Comparison of ENCODE assay signal across 8 mouse cellular contexts in genomic region chr17:33968927-33969326, GRCm38 (mm10). TPM values are rescaled to one million over a fixed set of nuclear protein-coding genes. Genes with fewer than 3 reads are reported as not detected.
A peak's percentile ranks its signal among the peaks of the same experiment; 100 is the strongest.
DNase-seq lines count a peak whose midpoint lies in the region; ATAC-seq and TF ChIP-seq lines count a peak whose summit lies in the region.

No protein-coding gene starts in this region.

- H3K9me3 ChIP-seq in hindbrain, postnatal 0 days (ENCODE audit: low read length): no peaks in the 10 kb centered on the region

- H3K79me2 ChIP-seq in liver, adult 2 months (ENCODE audit: control insufficient read depth, insufficient read depth, low read length): no peaks in the 10 kb centered on the region

- no peak overlapping the region for H3K27ac ChIP-seq in liver, adult 2 months (replicated peaks; ENCODE audit: insufficient read depth, low read depth, low read length)
- H3K27ac ChIP-seq in hindbrain, postnatal 0 days: no peak overlapping the region

- peaks cover 5% of the 10 kb centered on the region; the same call in 1 of the 2 replicates for H3K36me3 ChIP-seq in liver, adult 2 months (ENCODE audit: control insufficient read depth, insufficient read depth, low read length)
- H3K36me3 ChIP-seq in hindbrain, postnatal 0 days (ENCODE audit: insufficient read depth, low read length): peaks cover 18% of the 10 kb centered on the region; the same call in 1 of the 2 replicates

- H3K4me3 ChIP-seq in liver, adult 2 months (ENCODE audit: insufficient read depth, low read depth, low read length): no peak overlapping the region
- H3K4me3 ChIP-seq in hindbrain, postnatal 0 days (ENCODE audit: low read length): no peak overlapping the region

- DNase-seq in liver, adult 2 months (ENCODE audit: extremely low read depth, low read depth, low spot score): peak; percentile 65
- DNase-seq in liver: no peak
- DNase-seq in ZHBTc4 (ENCODE audit: low read depth, low spot score): peak; percentile 88
- peak; percentile 83 for DNase-seq in hindbrain, postnatal 0 days (ENCODE audit: low spot score)
- peak; percentile 69 for DNase-seq in mesoderm, embryonic 11.5 days (ENCODE audit: low read depth, low spot score)
- no peak for DNase-seq in adrenal gland, postnatal 10 days
- DNase-seq in layer of hippocampus, adult 11-12 months (ENCODE audit: low spot score): no peak

- H3K4me1 ChIP-seq in liver, adult 2 months (ENCODE audit: control insufficient read depth, insufficient read depth, low read length): peaks cover 3% of the 10 kb centered on the region; the same call in 1 of the 2 replicates
- no peaks in the 10 kb centered on the region for H3K4me1 ChIP-seq in hindbrain, postnatal 0 days (ENCODE audit: insufficient read depth, low read length)

- no peak overlapping the region for H3K4me2 ChIP-seq in hindbrain, postnatal 0 days (ENCODE audit: low read depth, low read length)

- peak; percentile 72 for ATAC-seq in hindbrain, postnatal 0 days
- ATAC-seq in frontal cortex, adult (ENCODE audit: low TSS enrichment): no peak; the same call in 1 of the 2 replicates

- no peaks in the 10 kb centered on the region for H3K27me3 ChIP-seq in liver, adult 2 months (ENCODE audit: control insufficient read depth, insufficient read depth, low read length)
- no peaks in the 10 kb centered on the region for H3K27me3 ChIP-seq in hindbrain, postnatal 0 days (ENCODE audit: insufficient read depth, low read length)

- TF ChIP-seq CTCF in liver, adult 2 months (IDR thresholded peaks at IDR 0.05; ENCODE audit: low read depth, low read length): no peak
- TF ChIP-seq CTCF in hindbrain, postnatal 0 days (IDR thresholded peaks at IDR 0.05; ENCODE audit: low read depth): peak; percentile 46; the same call in 1 of the 2 replicates

- no peak for TF ChIP-seq POLR2A in liver, adult 2 months (IDR thresholded peaks at IDR 0.05; ENCODE audit: extremely low read depth, insufficient read depth, low read length)

- no peak overlapping the region for H3K9ac ChIP-seq in liver, adult 2 months (ENCODE audit: low read depth, low read length)
- H3K9ac ChIP-seq in hindbrain, postnatal 0 days (replicated peaks; ENCODE audit: low read length): no peak overlapping the region

- WGBS in liver, adult 2 months: 35% methylated on average over 5 of the region's 5 CpGs
- 32% methylated on average over 5 of the region's 5 CpGs for WGBS in hindbrain, postnatal 0 days

RNA-seq across cellular contexts. Expression of gene Rps18, which starts 13.1 kb away (rescaled TPM):
- total RNA-seq in liver, adult 2 months (2014; rRNA removed): 1,559 and 1,933 TPM in 2 replicates
- 224 and 252 TPM in 2 replicates for polyA plus RNA-seq in liver, adult 2 months (2012; rRNA removed)
- total RNA-seq in hindbrain, postnatal 0 days (2014; rRNA removed): 1,180 and 1,309 TPM in 2 replicates
- 904 and 918 TPM in 2 replicates for polyA plus RNA-seq in hindbrain, postnatal 0 days (2015; fragmentation: Nextera tagmentation; extraction: Ambion mirVana)
- 100 to 1,000 TPM; 943 to 952 TPM for total RNA-seq in adrenal gland, postnatal 10 days (2021)

RNA-seq across cellular contexts. Expression of gene Vps52, which starts 13.3 kb away (rescaled TPM):
- 10.5 and 10.9 TPM in 2 replicates for total RNA-seq in liver, adult 2 months (2014; rRNA removed)
- polyA plus RNA-seq in liver, adult 2 months (2012; rRNA removed): 31.1 and 40.6 TPM in 2 replicates
- total RNA-seq in hindbrain, postnatal 0 days (2014; rRNA removed): 55.6 and 57.4 TPM in 2 replicates
- polyA plus RNA-seq in hindbrain, postnatal 0 days (2015; fragmentation: Nextera tagmentation; extraction: Ambion mirVana): 62.1 and 63.2 TPM in 2 replicates
- 10 to 100 TPM; 38.8 to 51.4 TPM for total RNA-seq in adrenal gland, postnatal 10 days (2021)

RNA-seq across cellular contexts. Expression of gene B3galt4, which starts 17.6 kb away (rescaled TPM):
- total RNA-seq in liver, adult 2 months (2014; rRNA removed): 0.54 and 0.55 TPM in 2 replicates
- 0.68 and 0.97 TPM in 2 replicates for polyA plus RNA-seq in liver, adult 2 months (2012; rRNA removed)
- total RNA-seq in hindbrain, postnatal 0 days (2014; rRNA removed): 8.9 and 12.3 TPM in 2 replicates
- polyA plus RNA-seq in hindbrain, postnatal 0 days (2015; fragmentation: Nextera tagmentation; extraction: Ambion mirVana): 10.7 and 11.6 TPM in 2 replicates
- 1 to 10 TPM; 4.8 to 5.8 TPM for total RNA-seq in adrenal gland, postnatal 10 days (2021)

RNA-seq across cellular contexts. Expression of gene Wdr46, which starts 28.5 kb away (rescaled TPM):
- 9.3 and 11.3 TPM in 2 replicates for total RNA-seq in liver, adult 2 months (2014; rRNA removed)
- polyA plus RNA-seq in liver, adult 2 months (2012; rRNA removed): 13.2 and 16.4 TPM in 2 replicates
- 16.6 and 16.8 TPM in 2 replicates for total RNA-seq in hindbrain, postnatal 0 days (2014; rRNA removed)
- 16.7 and 17.9 TPM in 2 replicates for polyA plus RNA-seq in hindbrain, postnatal 0 days (2015; fragmentation: Nextera tagmentation; extraction: Ambion mirVana)
- total RNA-seq in adrenal gland, postnatal 10 days (2021): 10 to 100 TPM; 28.4 to 29.7 TPM

RNA-seq across cellular contexts. Expression of gene Pfdn6, which starts 28.8 kb away (rescaled TPM):
- 37.9 and 40.8 TPM in 2 replicates for total RNA-seq in liver, adult 2 months (2014; rRNA removed)
- 15.5 and 21.9 TPM in 2 replicates for polyA plus RNA-seq in liver, adult 2 months (2012; rRNA removed)
- 25.2 and 43.1 TPM in 2 replicates for total RNA-seq in hindbrain, postnatal 0 days (2014; rRNA removed)
- 168 and 195 TPM in 2 replicates for polyA plus RNA-seq in hindbrain, postnatal 0 days (2015; fragmentation: Nextera tagmentation; extraction: Ambion mirVana)
- total RNA-seq in adrenal gland, postnatal 10 days (2021): 10 to 100 TPM; 81.2 to 94.9 TPM

Comparison
In these comparisons a context has a peak if more than half of its experiments do, and no peak if none do; other contexts are left out.
1. DNase-seq: peak in liver, adult 2 months (single experiment), ZHBTc4 (single experiment), hindbrain, postnatal 0 days (single experiment) and mesoderm, embryonic 11.5 days (single experiment); none in liver (single experiment), adrenal gland, postnatal 10 days (single experiment) and layer of hippocampus, adult 11-12 months (single experiment).